Mouse (Mus musculus) liver, embryonic 11.5 days (tissue): ENCODE data around the gene Ssb. TPM values are rescaled to one million over a fixed set of nuclear protein-coding genes. Genes with fewer than 3 reads are reported as not detected.
A peak's percentile ranks its signal among the peaks of the same experiment; 100 is the strongest.

Experiments used
- ATAC-seq: fragments of 200-750 bp; cut with Nextera tagmentation; replicated peaks from 2 replicates; pipeline ENCODE4 v1.8.0; 2017; ENCODE audit warnings: moderate number of reproducible peaks, mild to moderate bottlenecking, moderate TSS enrichment, moderate library complexity; ENCODE audit not compliant: low FRiP score
- DNase-seq: peaks from one replicate; pipeline ENCODE4 v3.0.0-alpha.2; 2017; ENCODE audit warnings: low spot score
- H3K27ac ChIP-seq: fragments of 300-500 bp; sonication (generic); 2 replicates; pipeline ENCODE4 v1.5.1; 2014; ENCODE audit warnings: mild to moderate bottlenecking, low read depth, low read length, control low read depth
- H3K27me3 ChIP-seq: fragments of 300-500 bp; sonication (generic); replicated peaks from 2 replicates; pipeline ENCODE4 v1.6.1; 2014; ENCODE audit warnings: low read length, mixed read lengths; ENCODE audit not compliant: control insufficient read depth, insufficient read depth
- H3K36me3 ChIP-seq: fragments of 300-500 bp; sonication (generic); 2 replicates; pipeline ENCODE4 v1.6.1; 2014; ENCODE audit warnings: mild to moderate bottlenecking, low read length, moderate library complexity, mixed read lengths; ENCODE audit not compliant: control insufficient read depth, insufficient read depth
- H3K4me1 ChIP-seq: fragments of 300-500 bp; sonication (generic); replicated peaks from 2 replicates; pipeline ENCODE4 v1.6.1; 2014; ENCODE audit warnings: low read length, mixed read lengths; ENCODE audit not compliant: control insufficient read depth, insufficient read depth
- H3K4me2 ChIP-seq: fragments of 300-500 bp; sonication (generic); 2 replicates; pipeline ENCODE4 v1.6.1; 2014; ENCODE audit warnings: mild to moderate bottlenecking, control low read depth, moderate library complexity
- H3K4me3 ChIP-seq: fragments of 300-500 bp; sonication (generic); 2 replicates; pipeline ENCODE4 v1.5.1; 2014; ENCODE audit warnings: low read depth, low read length, control low read depth
- H3K9ac ChIP-seq: fragments of 300-500 bp; sonication (generic); 2 replicates; pipeline ENCODE4 v1.6.1; 2014; ENCODE audit warnings: low read depth, low read length, control low read depth
- H3K9me3 ChIP-seq: fragments of 300-500 bp; sonication (generic); 2 replicates; pipeline ENCODE4 v1.6.1; 2016; ENCODE audit warnings: low read length, inconsistent platforms, mixed read lengths; ENCODE audit not compliant: control insufficient read depth
- WGBS: fragments of 180-500 bp; shearing (Covaris S2); extraction: QIAGEN DNeasy Blood & Tissue Kit; methylation state at CpG from one replicate; pipeline ENCODE4 v1.1.7; 2014; 5-methylcytosine and 5-hydroxymethylcytosine counted together
- polyA plus RNA-seq: library from polyadenylated mRNA; unstranded; fragments of >200 nt; fragmentation: Nextera tagmentation; extraction: Ambion mirVana; gene quantifications from 2 replicates; pipeline ENCODE4 v1.2.1, GENCODE M21; 2014

Ssb gene
- polyA plus RNA-seq, 1 experiment from 2014 or later, result 327 TPM

DNA sequence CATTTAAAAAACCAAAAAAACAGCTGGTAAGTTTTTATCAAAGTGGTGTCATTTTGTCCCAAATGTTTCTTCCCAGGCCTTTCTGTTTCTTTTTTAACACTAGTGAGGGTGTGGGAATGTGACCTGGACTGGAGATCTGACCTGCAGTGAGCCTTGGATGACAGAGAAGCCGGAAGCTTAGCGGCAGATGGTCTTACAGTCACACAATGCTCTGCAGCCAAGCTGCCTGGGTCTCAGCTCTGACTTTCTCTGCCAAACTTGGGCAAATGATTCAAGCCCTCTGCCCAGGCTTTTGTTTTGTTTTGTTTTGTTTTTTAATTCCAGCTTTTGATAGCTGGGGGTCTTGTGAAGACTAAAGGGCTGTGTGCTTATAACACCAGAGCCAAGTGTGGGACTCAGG lies 35.0 kb upstream of the Ssb start:
- no peaks in the 10 kb centered on the region for H3K9me3 ChIP-seq
- H3K27me3 ChIP-seq, result no peaks in the 10 kb centered on the region
- no peak for ATAC-seq
- H3K4me2 ChIP-seq, result no peak overlapping the region
- H3K4me3 ChIP-seq, result no peak overlapping the region
- peaks cover 19% of the 10 kb centered on the region for H3K36me3 ChIP-seq
- no peak for DNase-seq
- H3K9ac ChIP-seq, result no peak overlapping the region
- 78% methylated on average over 2 of the region's 2 CpGs for WGBS
- H3K27ac ChIP-seq, result no peak overlapping the region; the same call in 1 of the 2 replicates
- H3K4me1 ChIP-seq, result peaks cover 17% of the 10 kb centered on the region

DNA sequence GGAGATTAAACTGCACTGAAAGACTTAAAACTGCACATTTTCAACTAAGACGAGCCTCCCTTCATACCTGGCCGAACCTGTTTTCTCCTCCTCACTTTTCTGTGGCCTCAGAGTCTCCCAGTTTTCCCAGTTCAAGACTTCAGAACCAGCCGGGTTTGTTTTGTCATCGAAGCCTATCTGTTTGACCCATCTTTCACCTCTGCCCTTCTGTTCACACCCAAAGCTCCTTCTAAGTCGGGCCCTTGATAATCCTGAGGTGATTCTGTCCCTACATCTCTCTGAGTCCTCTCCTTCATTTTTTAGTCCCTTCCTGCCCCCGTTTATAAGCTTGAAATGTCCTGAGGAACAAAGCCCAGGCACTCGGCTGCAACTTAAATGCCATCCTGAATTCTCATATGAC lies 33.3 kb upstream of the Ssb start:
- WGBS, result 55% methylated on average over 7 of the region's 7 CpGs
- H3K9ac ChIP-seq, result no peak overlapping the region
- peaks cover 17% of the 10 kb centered on the region for H3K4me1 ChIP-seq
- H3K4me3 ChIP-seq, result no peak overlapping the region
- H3K36me3 ChIP-seq, result peaks cover 23% of the 10 kb centered on the region
- no peak for ATAC-seq
- H3K27ac ChIP-seq, result no peak overlapping the region
- no peaks in the 10 kb centered on the region for H3K27me3 ChIP-seq
- DNase-seq, result no peak
- H3K4me2 ChIP-seq, result no peak overlapping the region
- H3K9me3 ChIP-seq, result no peaks in the 10 kb centered on the region

DNA sequence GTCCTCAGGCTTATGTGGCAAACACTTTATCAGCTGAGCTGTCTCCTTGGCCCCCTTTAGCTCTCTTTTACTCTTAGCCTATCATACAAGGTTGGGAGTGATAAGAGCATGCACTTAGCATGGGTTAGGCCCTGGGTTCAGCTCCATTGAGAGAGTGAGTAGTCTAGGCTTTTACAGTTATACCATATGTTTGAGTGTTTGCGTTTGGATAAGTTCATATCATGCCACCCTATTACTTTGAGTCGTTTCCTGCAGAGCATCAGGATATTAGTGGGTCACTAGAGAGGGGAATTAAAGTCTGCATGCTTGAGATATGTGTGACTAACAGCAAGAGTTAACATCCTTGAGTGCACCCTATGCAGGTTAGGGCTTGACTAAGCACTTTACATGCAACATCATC lies 31.7 kb upstream of the Ssb start:
- H3K4me1 ChIP-seq, result peaks cover 11% of the 10 kb centered on the region; the same call in 1 of the 2 replicates
- H3K36me3 ChIP-seq, result peaks cover 36% of the 10 kb centered on the region
- no peak overlapping the region for H3K4me2 ChIP-seq
- no peaks in the 10 kb centered on the region for H3K27me3 ChIP-seq
- H3K9me3 ChIP-seq, result no peaks in the 10 kb centered on the region
- no peak overlapping the region for H3K4me3 ChIP-seq
- WGBS, result 65% methylated on average over 2 of the region's 2 CpGs
- ATAC-seq (peak; percentile 87), DNase-seq (no peak)
- no peak overlapping the region; the same call in 1 of the 2 replicates for H3K27ac ChIP-seq
- no peak overlapping the region for H3K9ac ChIP-seq

DNA sequence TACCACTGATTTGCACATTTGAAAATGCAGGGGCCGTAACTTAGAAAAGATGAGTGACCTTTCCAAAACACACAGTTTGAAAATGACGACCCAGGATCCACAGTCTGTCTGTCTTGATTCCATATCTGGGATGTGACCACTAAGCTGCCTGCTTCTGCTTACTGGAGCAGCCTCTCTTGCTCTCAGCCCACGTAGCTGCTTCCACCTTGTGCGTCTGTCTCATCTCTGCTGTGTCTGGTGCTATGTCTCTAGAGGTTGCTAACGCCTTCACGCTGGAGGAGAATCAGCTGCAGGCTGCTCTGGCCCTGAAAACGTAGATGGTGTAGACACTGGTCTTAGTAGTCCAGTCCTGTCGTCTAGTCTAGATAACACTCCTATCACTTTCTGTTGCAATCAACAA lies 31.2 kb upstream of the Ssb start:
- H3K36me3 ChIP-seq, result peaks cover 40% of the 10 kb centered on the region
- no peak overlapping the region for H3K4me2 ChIP-seq
- DNase-seq (no peak), ATAC-seq (no peak)
- H3K27ac ChIP-seq, result no peak overlapping the region; the same call in 1 of the 2 replicates
- no peak overlapping the region for H3K9ac ChIP-seq
- no peaks in the 10 kb centered on the region for H3K9me3 ChIP-seq
- no peaks in the 10 kb centered on the region for H3K27me3 ChIP-seq
- H3K4me3 ChIP-seq, result no peak overlapping the region
- peaks cover 10% of the 10 kb centered on the region; the same call in 1 of the 2 replicates for H3K4me1 ChIP-seq
- WGBS, result 77% methylated on average over 8 of the region's 8 CpGs

DNA sequence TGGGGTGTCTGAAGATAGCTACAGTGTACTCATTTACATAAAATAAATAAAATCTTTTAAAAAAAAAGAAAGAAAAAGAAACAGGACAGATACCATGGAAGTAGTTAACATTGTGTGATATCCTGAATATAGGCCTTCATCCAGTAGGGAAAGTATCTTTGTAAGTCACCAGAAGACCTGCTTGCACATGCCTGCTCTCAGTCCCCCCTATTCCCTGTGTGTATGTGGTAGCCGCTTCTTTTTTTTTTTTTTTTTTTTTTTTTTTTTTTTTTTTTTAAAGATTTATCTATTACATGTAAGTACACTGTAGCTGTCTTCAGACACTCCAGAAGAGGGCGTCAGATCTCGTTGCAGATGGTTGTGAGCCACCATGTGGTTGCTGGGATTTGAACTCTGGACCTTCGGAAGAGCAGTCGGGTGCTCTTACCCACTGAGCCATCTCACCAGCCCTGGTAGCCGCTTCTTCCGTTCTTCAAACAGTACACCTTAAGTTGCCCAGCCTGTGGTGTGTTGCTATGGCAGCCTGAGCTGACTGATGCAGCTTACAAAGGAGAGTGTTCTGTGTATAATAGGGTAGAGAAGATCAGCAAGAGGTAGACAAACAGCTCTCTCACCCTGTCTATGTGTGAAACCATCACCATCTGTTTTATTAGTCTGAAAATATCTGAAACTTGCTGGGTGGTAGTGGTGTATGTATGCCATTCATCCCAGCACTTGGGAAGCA lies 24.0 kb upstream of the Ssb start:
- H3K36me3 ChIP-seq, result peaks cover 26% of the 10 kb centered on the region
- no peak for DNase-seq
- peak; percentile 48 for ATAC-seq
- H3K4me3 ChIP-seq, result no peak overlapping the region
- no peak overlapping the region for H3K4me2 ChIP-seq
- no peaks in the 10 kb centered on the region for H3K4me1 ChIP-seq
- H3K27ac ChIP-seq, result no peak overlapping the region
- 67% methylated on average over 7 of the region's 7 CpGs for WGBS
- H3K9ac ChIP-seq, result no peak overlapping the region
- H3K9me3 ChIP-seq, result no peaks in the 10 kb centered on the region
- no peaks in the 10 kb centered on the region for H3K27me3 ChIP-seq

DNA sequence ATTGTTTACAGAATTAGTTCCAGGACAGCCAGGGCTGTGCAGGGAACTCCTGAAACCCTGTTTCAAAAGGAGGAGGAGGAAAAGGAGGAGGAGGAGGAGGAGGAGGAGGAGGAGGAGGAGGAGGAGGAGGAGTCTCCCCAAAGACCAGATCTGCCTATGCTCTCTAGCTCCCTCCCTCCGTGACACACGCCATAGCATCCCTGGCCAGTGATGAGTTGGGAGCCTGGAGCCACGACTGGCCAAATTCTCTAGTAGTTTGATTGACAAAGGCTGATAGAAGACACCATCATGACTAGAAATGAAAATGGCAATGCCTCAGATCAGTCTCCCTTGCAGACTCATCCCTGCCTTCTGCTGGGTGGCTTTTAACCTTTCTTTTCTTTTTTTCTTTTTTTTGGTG lies 23.4 kb upstream of the Ssb start:
- ATAC-seq, result peak; percentile 70
- 37% methylated on average over 3 of the region's 3 CpGs for WGBS

DNA sequence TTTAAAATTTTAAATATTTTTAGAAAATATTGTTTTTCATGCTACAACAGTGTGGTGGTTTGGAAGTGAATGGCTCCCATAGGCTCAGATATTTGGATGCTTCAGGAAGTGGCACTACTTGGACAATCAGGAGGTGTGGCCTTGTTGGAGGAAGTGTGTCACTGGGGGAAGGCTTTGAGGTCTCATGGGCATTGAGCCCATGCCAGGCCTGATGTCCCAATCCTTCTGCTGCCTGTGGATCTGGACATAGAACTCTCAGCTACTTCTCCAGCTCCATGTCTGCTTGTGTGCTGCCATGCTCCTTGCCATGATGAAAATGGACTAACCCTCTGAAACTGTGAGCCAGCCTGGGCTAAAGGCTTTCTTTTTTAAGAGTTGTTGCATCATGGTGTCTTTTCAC lies 22.7 kb upstream of the Ssb start:
- Histone ChIP-seq H3K4me3 (no peak overlapping the region), H3K4me2 (no peak overlapping the region), H3K4me1 (no peaks in the 10 kb centered on the region), H3K36me3 (peaks cover 16% of the 10 kb centered on the region), H3K27ac (no peak overlapping the region), H3K9me3 (no peaks in the 10 kb centered on the region), H3K9ac (no peak overlapping the region), H3K27me3 (no peaks in the 10 kb centered on the region)
- DNase-seq (no peak), ATAC-seq (no peak)

More for the DNA sequence above, 23.4 kb upstream of the Ssb start:
- Histone ChIP-seq H3K4me1 (no peaks in the 10 kb centered on the region), H3K4me3 (no peak overlapping the region), H3K27ac (no peak overlapping the region), H3K9ac (no peak overlapping the region), H3K27me3 (no peaks in the 10 kb centered on the region), H3K36me3 (peaks cover 23% of the 10 kb centered on the region), H3K4me2 (no peak overlapping the region), H3K9me3 (no peaks in the 10 kb centered on the region)
- DNase-seq, result no peak

DNA sequence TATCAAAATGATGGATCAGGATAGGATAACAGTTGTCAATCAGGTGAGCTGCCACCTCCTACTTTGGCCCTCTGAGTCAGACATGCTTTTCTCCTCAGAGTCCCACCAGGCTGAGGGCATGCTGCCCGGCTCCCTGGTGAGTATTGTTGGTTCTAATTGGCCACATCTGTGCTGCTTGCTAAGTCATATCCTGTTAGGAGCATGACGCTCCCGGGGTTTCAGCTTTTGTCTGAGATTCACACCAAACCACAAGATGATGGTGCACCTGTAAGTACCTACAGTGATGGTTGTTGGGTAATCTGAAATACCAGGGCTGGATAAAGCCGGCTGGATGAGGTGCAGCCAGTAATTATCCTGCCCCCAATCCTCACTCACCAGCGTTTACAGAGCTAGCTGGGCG lies 21.1 kb upstream of the Ssb start:
- ATAC-seq (no peak), DNase-seq (no peak)
- Histone ChIP-seq H3K4me2 (no peak overlapping the region), H3K27ac (no peak overlapping the region), H3K4me1 (no peaks in the 10 kb centered on the region), H3K9me3 (no peaks in the 10 kb centered on the region), H3K36me3 (peaks cover 6% of the 10 kb centered on the region; the same call in 1 of the 2 replicates), H3K27me3 (no peaks in the 10 kb centered on the region), H3K9ac (no peak overlapping the region), H3K4me3 (no peak overlapping the region)
- 45% methylated on average over 6 of the region's 6 CpGs for WGBS

DNA sequence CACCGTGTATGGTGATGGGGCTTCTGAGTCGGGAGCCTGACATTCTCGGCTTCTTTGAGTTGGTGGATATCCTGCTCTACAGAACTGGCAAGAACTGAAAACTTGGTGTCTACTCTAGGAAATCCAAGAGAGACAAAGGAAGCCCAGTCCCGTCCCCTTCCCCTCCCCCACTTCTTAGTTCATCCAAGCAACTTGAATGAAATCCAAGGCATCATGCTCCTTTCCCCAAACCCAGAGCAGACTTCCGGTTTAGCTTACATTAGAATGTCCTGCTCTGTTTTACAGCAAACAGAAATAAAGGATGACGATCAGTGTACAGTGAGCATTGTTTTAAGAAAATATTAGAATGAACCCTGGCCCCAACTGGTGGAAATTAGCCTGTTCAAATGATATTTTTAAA lies 12.1 kb upstream of the Ssb start:
- no peak for ATAC-seq
- no peak overlapping the region for H3K4me3 ChIP-seq
- H3K9me3 ChIP-seq, result no peaks in the 10 kb centered on the region
- whole genome bisulfite sequencing, result 68% methylated on average over 6 of the region's 6 CpGs
- no peak overlapping the region for H3K4me2 ChIP-seq
- no peaks in the 10 kb centered on the region for H3K27me3 ChIP-seq
- no peaks in the 10 kb centered on the region for H3K36me3 ChIP-seq
- no peak overlapping the region for H3K9ac ChIP-seq
- no peak for DNase-seq
- H3K27ac ChIP-seq, result no peak overlapping the region
- H3K4me1 ChIP-seq, result 0 out of 2 replicates have a peak, but pooled peaks cover 3% of the 10 kb centered on the region
